Mouse (Mus musculus) heart, postnatal 4 days (tissue): ENCODE measurements around the gene AI464131. TPM values are rescaled to one million over a fixed set of nuclear protein-coding genes. Genes with fewer than 3 reads are reported as not detected.

Experiments used
- DNase-seq: peaks from one replicate; pipeline ENCODE4 v3.0.0; 2021
- total RNA-seq, 2 experiments: library from RNA; stranded (reverse); gene quantifications; 2 replicates each; pipeline ENCODE4 v1.2.3; 2021

The AI464131 gene
- total RNA-seq, 2 experiments from 2014 or later, result 9.2 to 10.7 TPM

DNA sequence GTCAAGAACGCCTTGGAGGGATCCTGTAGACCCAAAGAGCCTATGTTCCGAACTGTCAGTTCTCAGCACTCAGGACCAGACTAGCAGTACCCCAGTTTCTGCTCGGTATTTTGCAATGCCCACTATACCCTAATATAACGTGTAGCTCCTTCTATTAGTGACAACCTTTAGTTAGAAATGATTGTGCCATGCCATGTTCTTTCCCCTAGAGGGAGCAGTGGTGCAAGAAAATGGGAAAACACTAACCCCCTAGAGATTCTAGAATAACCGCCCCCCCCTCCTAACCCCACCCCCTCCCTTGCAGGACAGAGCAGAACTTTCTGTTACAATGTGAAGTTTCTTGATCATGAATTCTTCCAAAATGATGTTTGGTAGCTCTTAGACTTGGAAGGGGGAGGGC is 1.4 kb upstream of the AI464131 start:
- no peak for DNase-seq

DNA sequence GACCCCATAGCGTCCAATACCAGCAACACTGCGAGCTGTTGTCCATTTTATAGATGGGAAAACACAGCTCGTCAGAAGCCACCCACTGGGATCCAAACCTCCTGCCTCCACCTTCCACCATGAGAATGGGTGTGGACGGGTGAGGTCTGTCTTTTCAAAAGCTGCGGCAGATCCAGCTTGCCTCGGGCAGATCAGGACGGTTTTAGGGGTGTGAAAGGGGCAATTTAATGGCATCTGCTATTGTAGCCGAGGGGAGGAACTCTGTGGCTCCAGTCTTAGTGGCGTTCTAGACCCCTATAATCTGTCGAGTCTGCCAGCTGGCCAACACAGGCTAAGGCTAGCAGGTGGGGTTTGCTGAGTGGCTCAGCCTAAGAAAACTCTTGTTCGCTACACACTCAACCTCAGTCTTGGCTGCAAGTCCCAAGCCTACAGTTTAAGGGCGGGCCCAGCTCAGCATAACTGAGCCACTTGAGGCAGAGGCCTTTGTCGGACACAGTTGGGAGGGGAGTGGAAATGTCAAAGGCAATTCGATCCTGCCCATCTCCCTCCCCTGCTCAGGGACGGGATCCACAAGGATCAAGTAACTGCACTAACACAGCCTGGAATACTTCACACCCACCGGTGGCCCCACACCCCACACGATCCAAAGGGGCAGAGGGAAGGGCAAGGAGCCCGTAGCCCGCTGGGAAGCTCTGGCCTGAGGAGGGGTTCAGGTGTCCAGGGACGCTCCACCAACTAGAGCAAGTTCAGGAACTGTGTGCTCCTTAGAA is 520 bp downstream of the AI464131 start:
- DNase-seq, result peak; percentile 41

DNA sequence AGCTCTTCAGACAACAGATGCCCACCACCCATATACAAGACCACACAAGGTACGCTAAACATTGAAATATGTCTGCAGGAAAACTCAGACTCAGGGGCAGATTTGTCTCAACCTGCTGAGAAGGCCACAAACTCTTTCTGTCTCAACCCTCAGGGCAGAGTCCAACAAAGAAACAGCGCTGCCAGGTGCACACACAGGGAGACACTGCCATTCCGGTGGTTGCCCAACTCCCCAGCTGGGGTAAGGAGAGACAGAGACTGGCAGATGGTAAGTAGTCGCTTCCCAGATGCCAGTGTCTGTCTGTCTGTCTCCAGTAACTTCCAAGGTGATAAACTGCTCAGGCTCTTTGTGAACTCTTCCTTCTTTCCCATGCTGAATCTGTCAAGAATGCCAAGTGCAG is 2.1 kb downstream of the AI464131 start:
- DNase-seq, result no peak

DNA sequence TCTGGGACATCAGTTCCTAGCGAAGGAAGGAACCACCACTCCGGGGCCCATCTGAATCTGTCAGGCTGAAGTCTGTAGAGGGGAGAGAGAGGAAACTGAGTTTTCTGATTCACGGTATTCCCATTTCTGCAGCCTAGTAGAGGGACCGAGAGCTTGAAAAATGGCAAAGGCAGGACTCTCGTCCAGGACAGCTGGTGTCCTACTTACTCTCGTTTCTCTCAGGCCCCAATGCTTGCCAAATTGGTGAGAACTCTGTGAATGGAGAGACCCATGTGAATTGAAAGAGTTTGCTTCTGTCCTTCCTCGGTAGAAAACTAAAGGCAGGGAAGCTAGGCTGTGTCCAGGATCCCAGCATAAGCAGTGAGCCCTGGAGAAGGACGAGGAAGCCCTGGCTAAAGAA is 3.3 kb downstream of the AI464131 start:
- no peak for DNase-seq

DNA sequence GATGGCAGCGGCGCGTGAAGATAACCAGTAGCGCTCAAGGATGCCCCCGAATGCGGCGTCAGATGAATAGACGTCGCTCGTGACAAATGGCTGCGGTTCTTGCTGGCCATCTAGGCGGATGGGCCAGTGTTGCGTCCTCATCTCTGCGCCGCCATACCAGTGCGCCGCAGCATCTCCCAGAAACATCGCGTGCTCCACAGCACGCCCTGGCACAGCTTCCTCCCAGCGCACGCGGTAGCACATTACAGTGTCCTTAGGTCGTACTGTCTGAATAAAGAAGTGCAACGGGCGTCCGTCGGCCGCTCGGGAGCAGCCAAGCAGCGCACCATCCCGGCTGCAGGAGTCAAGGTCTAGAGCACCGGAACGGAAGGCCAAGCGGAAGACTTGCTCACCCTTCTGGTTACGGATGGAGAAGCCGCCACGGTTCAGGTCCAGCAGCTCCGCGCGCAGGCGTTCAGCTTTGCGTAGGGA is 3.9 kb downstream of the AI464131 start:
- DNase-seq, result no peak

DNA sequence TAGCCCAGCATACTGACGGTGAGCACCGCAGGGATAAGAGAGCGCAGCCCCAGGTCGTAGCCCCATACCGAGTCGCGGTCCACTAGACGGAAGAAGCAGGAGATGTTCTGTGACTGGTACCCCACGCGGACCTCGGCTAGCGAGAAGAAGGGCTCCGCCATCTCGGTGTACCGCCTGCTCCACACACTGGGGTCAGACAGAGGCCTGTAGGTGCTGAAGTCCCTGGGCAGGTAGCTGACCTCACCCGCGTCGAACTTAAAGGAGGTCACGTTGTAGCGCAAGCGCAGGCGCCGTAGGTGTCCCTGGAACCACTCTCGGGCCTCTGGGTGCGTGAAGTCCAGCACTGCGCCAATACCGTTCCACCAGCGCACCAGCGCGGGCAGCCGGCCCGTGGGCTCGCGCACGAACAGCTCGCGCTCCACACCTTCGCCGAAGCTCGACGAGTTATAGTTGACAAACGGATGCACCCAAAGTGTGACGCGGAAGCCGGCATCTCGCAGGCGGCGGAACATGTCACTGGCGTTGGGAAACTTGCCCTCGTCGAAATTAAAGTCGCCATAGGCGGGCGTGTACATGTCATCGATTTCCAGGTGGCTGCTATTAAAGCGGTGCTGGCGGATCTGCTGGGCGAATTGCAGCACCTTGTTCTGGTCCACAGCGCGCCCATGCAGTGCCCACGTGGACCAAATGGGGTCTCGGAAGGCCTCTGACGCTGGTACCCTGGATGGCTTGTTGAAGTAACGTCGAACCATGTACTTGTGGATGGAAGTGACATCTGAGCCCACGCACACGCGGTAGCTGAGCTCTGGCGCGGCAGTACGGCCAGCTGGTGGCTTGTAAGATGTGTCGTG is 4.7 kb downstream of the AI464131 start:
- no peak for DNase-seq

DNA sequence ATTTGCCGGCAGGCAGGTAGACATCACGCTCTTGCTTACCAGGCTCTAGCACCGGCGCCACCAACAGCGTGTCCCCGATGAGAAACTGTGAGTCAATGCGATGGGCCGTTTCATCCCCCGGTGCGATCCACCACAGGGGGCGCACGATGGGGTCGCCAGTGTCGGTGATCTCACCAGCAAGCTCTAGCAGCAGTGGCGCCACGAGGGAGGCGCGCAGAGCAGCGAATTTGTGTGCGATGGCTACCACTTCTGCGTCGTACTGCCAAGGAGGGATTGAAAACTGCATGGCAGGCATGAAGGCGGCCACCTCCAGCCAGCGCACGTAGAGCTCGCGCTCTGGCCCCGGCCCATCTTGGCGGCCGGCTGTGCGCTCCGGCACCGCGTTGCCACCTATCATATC is 5.3 kb downstream of the AI464131 start:
- peak; percentile 49 for DNase-seq

DNA sequence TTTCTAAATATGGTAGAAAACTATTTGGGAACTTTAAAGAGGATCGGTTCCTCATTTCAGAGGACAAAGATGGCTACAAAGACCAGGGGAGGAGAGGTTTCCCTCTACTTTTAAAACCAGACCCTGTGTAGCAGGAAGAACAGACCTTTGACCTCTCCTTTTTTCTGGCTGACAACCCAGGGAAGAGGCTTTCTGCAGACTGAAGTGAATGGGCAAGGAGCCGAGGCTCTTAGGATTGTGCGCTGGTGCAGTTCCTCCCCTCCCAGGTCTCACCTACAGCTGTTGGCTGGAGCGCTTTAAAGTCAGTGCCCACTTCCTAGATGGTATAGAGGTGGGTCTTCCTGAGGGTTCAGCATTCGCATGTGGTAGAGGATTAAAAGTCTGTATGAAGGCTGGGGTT is 5.8 kb downstream of the AI464131 start:
- no peak for DNase-seq

DNA sequence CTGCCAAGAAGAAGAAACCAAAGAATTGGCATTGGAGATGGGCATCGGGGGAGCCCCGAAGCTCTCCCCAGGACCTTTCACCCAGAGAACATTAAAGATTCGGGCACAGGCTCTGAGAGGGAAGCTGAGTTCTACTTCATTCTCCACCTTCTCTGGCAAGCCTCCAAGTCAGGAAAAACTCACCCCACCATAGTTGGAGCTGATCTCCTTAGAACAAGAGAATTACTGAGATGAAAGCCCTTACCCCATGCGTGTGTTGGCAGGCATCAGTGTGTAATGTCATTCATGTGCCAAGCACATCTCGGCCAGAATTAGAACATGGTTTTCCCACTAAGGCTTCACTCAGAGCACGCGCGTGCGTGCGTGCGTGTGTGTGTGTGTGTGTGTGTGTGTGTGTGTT is 7.0 kb downstream of the AI464131 start:
- DNase-seq, result peak; percentile 46

DNA sequence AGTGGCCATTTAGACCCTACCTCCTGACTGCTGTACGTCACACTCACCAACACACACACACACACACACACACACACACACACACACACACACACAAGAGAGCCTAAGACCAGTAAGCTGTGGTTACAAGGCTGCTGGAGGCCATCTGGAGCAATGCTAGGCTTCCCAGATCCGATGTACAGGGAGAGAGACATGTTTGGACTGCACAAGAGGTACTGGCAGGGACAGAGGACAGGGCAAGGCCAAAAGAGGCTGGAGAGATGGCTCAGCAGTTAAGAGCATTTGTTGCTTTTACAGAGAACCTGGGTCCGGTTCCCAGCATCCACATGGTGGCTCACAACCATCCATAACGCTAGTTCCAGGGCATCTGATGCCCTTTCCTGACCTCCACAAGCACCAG is 7.8 kb downstream of the AI464131 start:
- DNase-seq, result no peak

DNA sequence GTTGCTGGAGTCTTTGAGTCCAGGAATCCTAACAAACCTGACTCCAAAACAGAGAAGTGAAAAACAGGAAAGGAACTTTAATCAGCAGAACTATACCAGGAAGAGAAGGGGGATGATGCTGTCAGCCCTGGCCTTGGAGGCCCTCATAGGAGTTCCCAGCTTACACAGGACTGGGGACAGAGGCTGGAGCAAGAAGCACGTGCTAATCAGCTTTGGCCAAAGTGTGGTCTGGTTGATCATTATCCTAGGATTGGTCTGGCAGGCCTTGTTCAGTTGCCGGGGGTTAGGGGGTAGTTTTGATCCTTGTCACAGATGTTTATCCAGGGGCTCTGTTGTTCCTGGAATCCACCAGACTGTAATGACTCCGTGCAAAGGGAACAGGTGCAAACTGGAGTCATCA is 8.5 kb downstream of the AI464131 start:
- DNase-seq, result no peak

DNA sequence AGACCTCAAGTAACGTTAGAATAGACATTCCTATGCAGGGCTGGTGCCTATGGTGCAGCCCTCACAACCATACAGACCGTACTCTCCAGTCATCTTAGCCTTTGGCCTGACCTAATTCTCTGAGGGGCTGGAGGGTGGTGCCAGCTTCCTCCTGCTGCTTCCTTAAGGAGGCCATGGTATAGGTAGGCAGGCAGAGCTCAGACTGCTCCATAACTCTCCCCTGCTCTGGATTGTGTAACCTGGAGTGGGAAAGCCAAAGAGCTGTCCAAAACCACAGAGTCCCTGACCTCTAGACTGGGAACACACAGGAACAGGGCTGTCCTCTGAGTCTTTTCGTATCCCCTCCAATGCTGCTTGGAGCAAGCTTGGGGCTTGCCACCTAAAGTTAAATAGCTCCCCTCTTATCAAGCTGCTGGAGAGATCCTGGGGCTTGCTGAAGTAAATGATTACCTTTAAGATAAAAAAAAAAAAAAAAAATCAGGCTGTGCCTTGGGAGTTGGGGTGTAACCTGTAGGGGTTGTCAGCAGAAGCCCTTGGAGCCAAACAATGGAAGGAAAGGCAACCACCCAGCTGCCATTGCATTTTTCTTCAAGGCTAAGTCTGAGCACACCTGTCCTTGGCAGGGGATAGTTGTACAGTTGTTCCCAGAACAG is 9.3 kb downstream of the AI464131 start:
- no peak for DNase-seq

DNA sequence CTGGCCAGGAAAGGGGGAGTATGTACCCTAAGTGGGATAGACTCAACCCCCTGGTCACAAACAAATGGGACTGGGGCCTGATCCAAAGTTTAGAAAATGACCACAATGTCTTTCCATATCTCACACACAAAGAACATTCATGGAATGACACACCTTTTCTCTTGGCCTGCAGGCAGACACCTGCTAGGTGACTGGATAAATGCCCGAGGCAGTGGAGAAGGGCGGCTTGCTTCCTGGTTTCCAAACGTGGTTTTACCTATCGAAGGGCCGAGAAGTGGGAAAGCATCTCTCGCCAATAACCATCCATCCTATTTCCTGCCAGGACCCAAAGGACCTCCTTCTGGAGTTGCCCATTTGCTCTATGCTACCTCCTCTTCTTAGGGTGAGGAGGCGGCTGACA is 9.9 kb downstream of the AI464131 start:
- DNase-seq, result no peak

DNA sequence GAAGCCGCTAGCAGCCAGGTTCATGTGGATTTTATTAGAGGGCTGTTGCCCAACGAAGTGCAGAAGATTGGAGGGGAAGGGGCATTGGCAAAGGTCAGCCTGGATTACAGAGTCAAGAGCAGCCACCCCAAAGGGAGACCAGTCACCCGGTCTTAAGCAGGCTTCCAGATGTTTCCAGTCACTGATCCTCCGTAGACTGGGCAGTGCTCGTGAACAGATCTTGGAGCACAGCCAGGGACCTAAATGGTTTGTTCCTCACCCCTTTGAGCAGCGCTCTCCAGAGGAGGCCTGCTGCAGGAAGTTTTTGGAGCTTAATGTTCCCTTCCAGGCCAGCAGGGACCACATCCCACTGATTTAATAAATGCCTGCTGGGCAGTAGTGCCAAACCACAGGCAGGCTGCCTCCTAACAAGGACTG is 21.3 kb downstream of the AI464131 start:
- DNase-seq, result peak; percentile 70

DNA sequence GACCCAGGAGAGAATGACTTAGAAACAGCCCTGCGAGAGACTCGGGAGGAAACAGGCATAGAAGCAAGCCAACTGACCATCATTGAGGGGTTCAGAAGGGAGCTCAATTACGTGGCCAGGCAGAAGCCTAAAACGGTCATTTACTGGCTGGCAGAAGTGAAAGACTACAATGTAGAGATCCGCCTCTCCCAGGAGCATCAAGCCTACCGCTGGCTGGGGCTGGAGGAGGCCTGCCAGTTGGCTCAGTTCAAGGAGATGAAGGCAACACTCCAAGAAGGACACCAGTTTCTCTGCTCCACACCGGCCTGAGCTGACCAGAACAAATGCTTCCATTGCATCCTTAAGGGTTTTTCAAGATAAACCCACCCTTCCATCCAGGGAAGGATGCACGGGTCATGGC is 22.6 kb downstream of the AI464131 start:
- DNase-seq, result peak; percentile 67

DNA sequence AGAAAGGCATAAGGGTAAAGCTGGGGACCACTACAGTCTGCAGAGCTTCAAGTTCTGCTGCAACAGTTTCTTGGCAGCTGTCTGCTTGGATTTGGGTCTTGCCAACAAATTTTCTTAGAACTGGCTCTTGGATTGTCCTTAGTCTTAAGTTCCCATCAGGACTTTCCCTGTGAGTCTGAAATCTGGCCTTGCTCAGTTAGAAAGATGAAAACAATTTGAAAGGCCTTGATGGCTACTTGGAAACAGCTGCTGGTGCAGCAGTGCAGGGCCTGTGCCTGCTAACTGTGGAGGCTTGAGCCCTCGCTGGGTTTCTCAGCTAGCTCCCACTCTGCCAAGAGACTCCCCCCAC is 23.4 kb downstream of the AI464131 start:
- peak; percentile 50 for DNase-seq

DNA sequence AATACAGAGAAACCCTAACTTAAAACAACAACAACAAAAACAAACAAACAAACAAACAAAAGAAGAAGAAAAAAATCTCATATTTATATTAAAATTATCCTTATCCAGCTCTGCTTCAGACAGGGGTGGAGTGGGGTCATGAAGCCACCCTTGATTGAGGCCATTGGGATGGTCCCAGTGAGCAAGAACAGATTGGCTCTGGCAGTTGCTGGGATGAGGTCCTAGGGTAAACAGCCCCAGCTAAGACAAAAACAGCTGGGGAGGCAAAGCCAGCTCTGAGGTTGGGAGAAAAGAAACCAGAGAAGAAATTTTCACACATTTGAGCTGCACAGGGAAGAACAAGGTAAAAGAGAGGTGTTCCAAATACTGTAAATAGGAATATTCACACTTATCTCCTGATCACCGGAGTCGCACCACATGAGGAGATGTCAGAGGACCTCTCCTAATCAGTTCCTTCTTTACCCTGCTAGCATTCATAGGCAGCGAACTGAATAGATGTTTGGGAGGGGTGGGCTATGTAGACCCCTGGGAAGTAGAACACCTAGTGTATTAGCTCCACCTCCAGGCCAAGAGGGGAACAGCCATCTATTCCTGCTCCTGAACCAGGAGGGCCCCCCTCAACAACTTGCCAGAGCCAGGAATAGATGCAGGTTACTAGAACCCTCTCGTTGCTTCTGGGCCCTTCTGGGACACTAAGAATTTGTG is 24.0 kb downstream of the AI464131 start:
- no peak for DNase-seq

DNA sequence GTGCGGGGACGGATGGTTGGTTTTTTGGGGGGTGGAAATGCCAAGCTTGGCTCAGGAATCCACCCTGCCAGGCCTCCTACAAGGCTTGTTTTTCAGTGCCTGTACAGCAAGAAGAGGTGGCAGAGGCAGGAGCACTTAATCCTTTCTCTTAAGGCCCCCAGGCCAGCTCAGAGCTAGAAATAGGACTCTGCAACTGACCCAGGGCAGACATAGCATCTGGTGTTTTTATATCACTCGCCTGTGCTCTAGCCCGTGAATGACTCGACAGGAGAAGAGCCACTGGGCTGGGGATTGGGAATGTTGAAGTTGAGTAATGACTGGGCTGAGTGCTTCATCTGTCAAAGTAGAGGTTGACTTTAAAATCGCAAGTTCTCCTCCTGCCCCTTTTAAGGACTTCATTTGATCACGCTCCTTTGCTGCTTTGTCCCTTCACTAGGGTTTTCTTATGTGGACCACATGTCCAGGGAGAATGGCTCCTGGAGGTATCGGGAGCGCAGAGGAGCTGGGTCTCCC is 25.2 kb downstream of the AI464131 start:
- no peak for DNase-seq

DNA sequence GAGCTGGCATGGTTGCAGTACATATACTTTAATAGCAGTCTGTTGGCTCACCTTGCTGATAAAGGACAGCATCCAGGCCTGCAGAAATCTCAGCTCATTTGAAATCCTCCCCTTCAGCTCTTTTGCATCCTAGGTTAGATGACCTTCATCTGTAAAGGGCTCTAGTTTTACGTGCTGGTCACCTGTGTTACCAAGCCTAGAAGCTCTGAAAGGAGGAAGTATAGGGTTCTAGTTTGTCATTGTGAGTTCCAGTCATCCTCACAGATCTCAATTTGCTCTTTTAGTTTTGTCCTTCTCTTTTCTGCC is 31.5 kb downstream of the AI464131 start:
- DNase-seq, result no peak

DNA sequence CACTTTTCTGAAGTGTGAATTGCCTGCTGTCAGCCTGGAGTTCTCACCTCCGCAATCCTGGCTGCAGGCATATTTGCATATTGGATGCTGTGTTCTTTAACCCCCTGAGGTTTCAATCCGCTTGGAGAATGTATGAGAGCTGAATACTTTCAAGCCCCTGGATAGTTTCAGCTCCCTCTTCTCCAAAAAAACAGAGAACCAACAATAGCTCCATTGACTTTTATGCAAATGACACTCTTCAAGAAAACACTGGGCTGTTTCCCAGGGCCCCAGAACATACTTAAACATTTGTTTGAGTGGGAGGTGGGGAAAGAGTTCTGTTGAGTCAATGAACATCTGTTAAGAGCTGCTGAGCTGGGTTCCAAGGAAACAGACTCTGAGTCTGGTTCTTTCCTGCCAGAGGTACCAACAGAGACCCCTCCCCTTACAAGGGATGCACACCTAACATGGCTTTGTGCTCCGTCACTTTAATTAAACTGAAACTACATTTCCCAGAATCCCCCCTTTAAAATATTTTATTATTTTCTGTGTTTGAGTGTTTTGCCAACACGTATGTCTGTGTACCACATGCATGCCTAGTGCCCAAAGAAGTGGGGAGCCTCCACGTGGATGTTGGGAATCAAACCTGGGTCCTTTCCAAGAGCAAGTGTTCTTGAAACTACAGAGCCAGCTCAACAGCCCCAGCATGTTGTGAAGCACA is 32.0 kb downstream of the AI464131 start:
- DNase-seq, result peak; percentile 33

DNA sequence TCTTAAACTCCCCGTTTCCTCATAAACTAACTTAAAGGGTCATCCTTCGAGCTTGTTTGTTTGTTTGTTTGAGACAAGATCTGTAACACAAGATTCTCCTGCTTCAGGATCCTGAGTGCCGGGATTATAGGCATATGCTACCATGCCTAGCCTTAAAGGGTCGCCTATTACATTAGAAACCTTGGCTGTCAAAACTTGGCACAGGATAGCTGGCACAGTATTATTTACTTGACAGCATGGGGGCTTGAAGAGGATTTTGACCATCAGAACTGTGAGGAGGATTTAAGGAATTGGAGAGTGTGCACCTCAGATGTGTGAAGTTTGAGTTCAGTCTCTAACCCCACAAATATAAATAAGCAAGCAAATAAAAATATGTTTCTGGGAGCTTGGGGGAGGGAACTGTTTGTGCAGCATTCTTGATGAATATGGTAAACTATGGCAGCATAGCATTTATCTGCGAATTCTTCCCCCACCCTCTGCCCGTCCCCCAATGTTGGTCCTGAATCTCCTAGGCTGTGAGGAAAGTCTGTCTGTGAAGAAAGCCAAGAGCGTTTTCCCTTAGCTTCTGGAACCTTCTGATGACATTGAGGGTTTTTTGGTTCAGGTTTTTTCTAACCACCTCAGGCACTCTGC is 32.7 kb downstream of the AI464131 start:
- no peak for DNase-seq

DNA sequence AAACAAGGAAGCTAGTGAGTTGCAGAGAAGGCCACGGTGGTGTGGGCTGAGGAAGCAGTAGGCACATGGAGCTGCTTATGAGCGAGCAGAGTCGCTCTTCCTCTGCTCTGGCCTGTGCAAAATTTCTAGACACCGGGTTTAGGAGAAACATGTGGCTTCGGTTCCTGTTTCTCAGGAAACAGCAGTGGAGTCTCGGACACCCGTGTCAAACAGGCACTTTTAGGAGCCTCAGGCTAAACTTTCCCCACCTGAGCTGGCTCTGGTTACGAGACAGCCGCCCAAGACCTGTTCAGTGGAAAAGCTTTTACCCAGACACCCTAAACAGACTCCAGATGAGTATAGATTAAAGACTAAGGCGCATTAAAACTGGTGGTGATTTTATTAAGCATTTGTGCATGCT is 33.7 kb downstream of the AI464131 start:
- DNase-seq, result no peak
